In genomic region chr16:76821261-76821660, GRCm38 (mm10) we compare ENCODE assay signal across 17 mouse cellular contexts.
DNase-seq lines count a peak whose midpoint lies in the region.
"Had no signal": no experiment of that assay in that cellular context is flagged by ENCODE, and none has a peak within 500 bp of the region (broad histone marks: within the 10 kb centered on the region; RNA-seq: fewer than 3 reads in every experiment).

No protein-coding gene starts in this region.

- intact Hi-C loops in left cerebral cortex, postnatal 4 days (cut with DNase I), result no loop called here

- DNase-seq in cerebellum, postnatal 10 days, result peak; percentile 70 to 85
- DNase-seq in cerebellum, adult 8-10 months, result no peak
- DNase-seq in cerebellum, postnatal 14 days, result peak; percentile 59 to 72
- DNase-seq in cerebellum, adult 9-11 months, result no peak
- peak; percentile 8 to 10 for DNase-seq in cerebellum, postnatal 25 days
- no peak for DNase-seq in cerebellum, adult 9-10 months
- DNase-seq in left cerebral cortex, postnatal 4 days, result peak; percentile 43
- no peak for DNase-seq in left cerebral cortex, adult 8-10 months (ENCODE audit: low spot score in 2 of 2)
- DNase-seq: adrenal gland, adult 2 months; adrenal gland, adult 8-10 months; adrenal gland, postnatal 10 days; adrenal gland, postnatal 14 days; adrenal gland, postnatal 25 days; adrenal gland, postnatal 36 days; B cell, adult 2 months; cerebellum, adult 11 months; cerebellum, adult 11-12 months had no signal

Comparison
In these comparisons a context has a peak if more than half of its experiments do, and no peak if none do; other contexts are left out.
1. DNase-seq: peak in cerebellum, postnatal 10 days (2 of 2), cerebellum, postnatal 14 days (2 of 2), cerebellum, postnatal 25 days (2 of 2) and left cerebral cortex, postnatal 4 days (single experiment); none in cerebellum, adult 8-10 months (single experiment), cerebellum, adult 9-11 months (single experiment), cerebellum, adult 9-10 months (single experiment) and left cerebral cortex, adult 8-10 months (0 of 2).